Mouse (Mus musculus) heart, postnatal 0 days (tissue): ENCODE measurements at regions not wholly inside any gene's neighbourhood (a gene's known extent, or its start where the extent isn't known, plus 50 kb on each side); places are given as distances from the start of the nearest gene placed in this dataset.
A peak's percentile ranks its signal among the peaks of the same experiment; 100 is the strongest.

ENCODE experiments used
- ATAC-seq: fragments of 200-750 bp; cut with Nextera tagmentation; 2 replicates; pipeline ENCODE4 v1.8.0; 2017; ENCODE audit warnings: low read depth, moderate number of reproducible peaks, moderate library complexity; ENCODE audit not compliant: insufficient read depth
- DNase-seq: peaks from one replicate; pipeline ENCODE4 v3.0.0-alpha.2; 2016; ENCODE audit warnings: low spot score
- H3K27ac ChIP-seq: fragments of 300-500 bp; sonication (generic); 2 replicates; pipeline ENCODE4 v1.5.1; 2014; ENCODE audit warnings: low read depth, mild to moderate bottlenecking
- H3K27me3 ChIP-seq: fragments of 300-500 bp; sonication (generic); 2 replicates; pipeline ENCODE4 v1.6.1; 2014; ENCODE audit warnings: low read length, mixed read lengths; ENCODE audit not compliant: control insufficient read depth, insufficient read depth
- H3K36me3 ChIP-seq: fragments of 300-500 bp; sonication (generic); replicated peaks from 2 replicates; pipeline ENCODE4 v1.6.1; 2014; ENCODE audit warnings: low read length, mixed read lengths; ENCODE audit not compliant: control insufficient read depth, insufficient read depth
- H3K4me1 ChIP-seq: fragments of 300-500 bp; sonication (generic); 2 replicates; pipeline ENCODE4 v1.6.1; 2014; ENCODE audit warnings: antibody characterized with exemption; ENCODE audit not compliant: control insufficient read depth, insufficient read depth
- H3K4me2 ChIP-seq: fragments of 300-500 bp; sonication (generic); 2 replicates; pipeline ENCODE4 v1.6.1; 2014; ENCODE audit warnings: low read depth, mild to moderate bottlenecking, low read length, moderate library complexity
- H3K4me3 ChIP-seq: fragments of 300-500 bp; sonication (generic); 2 replicates; pipeline ENCODE4 v1.5.1; 2014; ENCODE audit warnings: low read depth, low read length
- H3K9ac ChIP-seq: fragments of 300-500 bp; sonication (generic); replicated peaks from 2 replicates; pipeline ENCODE4 v1.6.1; 2014; ENCODE audit warnings: low read depth, low read length, mixed read lengths
- H3K9me3 ChIP-seq: fragments of 300-500 bp; sonication (generic); replicated peaks from 2 replicates; pipeline ENCODE4 v1.6.1; 2016; ENCODE audit warnings: low read length; ENCODE audit not compliant: control insufficient read depth
- CTCF ChIP-seq: IDR thresholded peaks from 2 replicates; pipeline ENCODE4 v1.5.1; 2016; ENCODE audit warnings: antibody characterized with exemption, control low read depth, low read depth
- EP300 ChIP-seq: IDR thresholded peaks from 2 replicates; pipeline ENCODE4 v1.6.1; 2016; ENCODE audit warnings: antibody characterized with exemption, low read depth
- WGBS: fragments of 180-500 bp; shearing (Covaris S2); extraction: QIAGEN DNeasy Blood & Tissue Kit; methylation state at CpG from one replicate; pipeline ENCODE4 v1.1.7; 2014; 5-methylcytosine and 5-hydroxymethylcytosine counted together

DNA sequence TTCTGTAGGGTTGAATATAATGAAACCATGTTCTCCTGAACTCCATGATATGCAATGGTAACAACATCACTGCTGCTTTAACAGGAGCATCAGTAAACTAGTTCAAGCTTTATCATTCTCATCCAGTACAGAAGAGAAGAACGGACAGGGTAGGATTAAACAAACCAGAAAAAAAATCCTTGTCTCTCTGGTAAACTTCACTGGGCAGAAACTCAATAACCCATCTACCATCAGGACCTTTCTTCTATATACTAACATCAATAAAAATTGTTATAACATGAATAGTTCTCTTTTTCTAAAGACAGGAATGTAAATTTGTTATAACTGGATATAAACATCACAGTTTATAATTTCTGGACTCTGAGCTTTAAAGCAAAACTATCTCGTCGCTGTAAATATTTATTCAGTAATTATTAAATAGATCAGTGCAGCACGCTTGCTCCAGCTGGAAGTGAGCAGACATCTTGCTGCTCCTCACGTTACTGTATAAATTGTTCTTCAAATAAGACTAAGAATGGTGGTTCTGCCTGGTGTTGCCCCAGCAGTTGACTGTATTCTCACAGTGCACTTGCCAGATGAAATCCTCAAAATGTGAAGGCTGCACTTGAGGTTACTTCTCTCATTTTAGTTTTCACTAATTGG, 104.8 kb upstream of the P2ry1 start:
- Histone ChIP-seq H3K4me1 (no peaks in the 10 kb centered on the region), H3K4me2 (no peak overlapping the region), H3K27me3 (no peaks in the 10 kb centered on the region), H3K36me3 (no peaks in the 10 kb centered on the region), H3K9ac (no peak overlapping the region), H3K27ac (no peak overlapping the region), H3K9me3 (no peaks in the 10 kb centered on the region), H3K4me3 (no peak overlapping the region)
- TF ChIP-seq CTCF = no peak
- no peak for TF ChIP-seq EP300
- ATAC-seq (no peak), DNase-seq (no peak)
- 82% methylated on average over 5 of the region's 5 CpGs for WGBS

DNA sequence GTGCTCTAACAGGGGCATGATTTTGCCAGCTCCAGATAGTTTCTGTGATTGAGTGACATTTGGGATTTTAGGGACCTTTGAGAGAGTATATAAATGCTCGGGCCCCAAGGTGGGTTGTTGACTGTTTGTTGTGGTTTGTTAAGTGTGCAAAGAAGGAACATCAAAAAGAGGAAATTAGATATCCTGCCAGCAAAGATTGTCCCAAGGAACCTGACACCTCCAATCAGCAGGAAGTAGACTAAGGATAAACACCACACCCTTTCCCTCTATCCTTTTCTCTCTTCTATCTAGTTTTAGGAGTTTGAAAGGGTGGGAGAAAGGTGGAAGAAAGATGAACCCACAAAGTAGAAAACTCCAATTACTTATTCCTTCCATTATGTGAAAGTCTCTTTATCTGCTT, 103.9 kb upstream of the P2ry1 start:
- Histone ChIP-seq H3K9me3 (no peaks in the 10 kb centered on the region), H3K27me3 (no peaks in the 10 kb centered on the region), H3K36me3 (no peaks in the 10 kb centered on the region), H3K4me3 (no peak overlapping the region), H3K9ac (no peak overlapping the region), H3K4me2 (no peak overlapping the region), H3K4me1 (no peaks in the 10 kb centered on the region), H3K27ac (no peak overlapping the region)
- DNase-seq (no peak), ATAC-seq (no peak)
- TF ChIP-seq CTCF (no peak), EP300 (no peak)
- WGBS = 46% methylated on average over 1 of the region's 1 CpGs

DNA sequence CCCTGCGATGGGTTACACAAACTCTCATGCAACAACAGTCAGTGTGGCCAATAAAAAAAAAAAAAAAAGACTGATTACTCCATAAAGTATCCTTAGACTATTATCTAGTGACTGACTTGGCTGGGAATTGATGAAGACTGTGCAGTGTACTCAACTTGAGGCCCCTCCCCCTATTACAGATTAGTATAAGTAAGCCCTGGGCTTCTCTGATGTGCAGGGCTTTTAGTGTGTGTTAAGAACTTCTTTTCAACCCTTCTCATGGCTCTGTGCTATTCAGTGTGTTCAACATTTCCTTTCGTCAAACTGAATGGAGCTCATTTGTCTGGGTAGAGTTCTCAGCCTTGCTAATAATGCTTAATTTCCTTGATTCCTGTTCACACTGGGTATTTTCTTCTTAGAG, 101.0 kb upstream of the P2ry1 start:
- no peak overlapping the region for H3K27ac ChIP-seq
- no peak for DNase-seq
- H3K4me2 ChIP-seq = no peak overlapping the region
- TF ChIP-seq CTCF (no peak), EP300 (no peak)
- no peak overlapping the region for H3K9ac ChIP-seq
- no peaks in the 10 kb centered on the region for H3K36me3 ChIP-seq
- ATAC-seq = no peak
- no peaks in the 10 kb centered on the region for H3K4me1 ChIP-seq
- 84% methylated on average over 2 of the region's 2 CpGs for WGBS
- no peak overlapping the region for H3K4me3 ChIP-seq
- no peaks in the 10 kb centered on the region for H3K9me3 ChIP-seq
- no peaks in the 10 kb centered on the region for H3K27me3 ChIP-seq

DNA sequence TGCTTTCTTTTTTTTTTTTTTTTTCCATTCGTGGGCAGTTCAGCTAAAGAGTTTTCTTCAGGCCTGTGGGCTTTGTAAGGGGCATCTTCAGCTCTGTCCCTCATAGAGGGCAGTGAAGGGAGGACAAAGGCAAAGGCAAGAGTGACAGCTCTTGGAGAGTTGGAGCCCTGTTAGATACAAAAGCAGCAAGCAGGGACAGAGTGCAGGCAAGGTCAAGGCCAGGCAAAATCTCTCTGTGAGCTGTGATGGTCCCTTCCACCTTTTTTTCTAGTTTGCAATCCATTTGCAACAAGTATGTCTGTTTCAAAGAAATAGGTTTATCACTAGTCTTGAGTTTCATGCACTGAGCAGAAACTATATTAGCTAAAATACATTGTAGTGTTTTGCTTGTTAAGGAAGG, 86.2 kb upstream of the P2ry1 start:
- 30% methylated on average over 1 of the region's 1 CpGs for WGBS
- TF ChIP-seq CTCF = no peak
- no peak for TF ChIP-seq EP300
- Histone ChIP-seq H3K4me1 (no peaks in the 10 kb centered on the region), H3K4me3 (no peak overlapping the region), H3K27ac (no peak overlapping the region), H3K9me3 (no peaks in the 10 kb centered on the region), H3K36me3 (no peaks in the 10 kb centered on the region), H3K4me2 (no peak overlapping the region), H3K27me3 (no peaks in the 10 kb centered on the region), H3K9ac (no peak overlapping the region)
- no peak for DNase-seq
- ATAC-seq = no peak

DNA sequence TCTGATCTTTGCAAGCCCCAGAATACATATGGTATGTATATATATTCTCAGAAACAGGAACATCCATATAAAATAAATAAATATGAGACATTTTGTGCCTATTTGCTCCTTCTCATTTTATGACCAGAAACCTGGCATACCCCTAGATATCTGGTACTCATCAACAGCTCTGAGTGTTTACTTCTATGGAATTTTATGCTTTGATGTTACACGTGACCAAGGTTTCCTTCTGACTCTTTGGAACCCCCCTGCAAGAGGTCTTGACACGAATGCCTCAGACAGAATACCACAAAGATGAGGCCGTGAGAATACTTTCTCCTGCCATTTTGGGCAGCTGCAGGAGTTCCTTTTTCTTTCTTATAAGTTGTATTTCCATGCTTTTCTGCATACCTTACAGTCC, 85.3 kb upstream of the P2ry1 start:
- no peaks in the 10 kb centered on the region for H3K4me1 ChIP-seq
- TF ChIP-seq CTCF (no peak), EP300 (no peak)
- H3K27ac ChIP-seq = no peak overlapping the region
- H3K27me3 ChIP-seq = no peaks in the 10 kb centered on the region
- no peaks in the 10 kb centered on the region for H3K36me3 ChIP-seq
- no peak overlapping the region for H3K4me3 ChIP-seq
- H3K9me3 ChIP-seq = no peaks in the 10 kb centered on the region
- WGBS = 69% methylated on average over 3 of the region's 3 CpGs
- DNase-seq = no peak
- no peak overlapping the region for H3K9ac ChIP-seq
- no peak overlapping the region for H3K4me2 ChIP-seq
- no peak for ATAC-seq

DNA sequence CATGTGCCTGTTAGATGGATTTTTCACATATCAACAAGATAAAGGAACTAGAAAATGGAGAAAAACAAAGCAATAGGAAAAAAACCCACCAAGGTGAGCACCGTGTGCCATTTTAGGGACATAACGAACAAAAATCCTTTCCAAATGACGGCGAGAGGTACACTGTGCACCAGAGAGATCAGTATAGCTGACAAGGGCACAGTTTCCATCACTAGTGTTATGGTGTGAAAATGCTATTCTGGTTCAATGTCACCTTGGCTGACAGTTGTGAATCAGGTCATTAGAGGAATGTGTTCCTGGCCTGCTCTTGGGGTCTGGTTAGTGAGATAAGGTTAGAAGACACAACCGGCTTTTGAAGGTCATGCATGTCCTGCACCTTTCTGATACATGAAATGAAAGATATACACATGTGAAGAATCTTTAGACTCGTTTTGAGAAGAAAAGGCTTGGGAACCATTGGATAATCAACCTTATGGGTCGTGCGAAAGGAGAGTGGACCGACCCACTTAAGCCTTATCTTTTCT, 76.5 kb upstream of the P2ry1 start:
- WGBS = 43% methylated on average over 9 of the region's 9 CpGs
- Histone ChIP-seq H3K9me3 (no peaks in the 10 kb centered on the region), H3K4me1 (peaks cover 7% of the 10 kb centered on the region), H3K4me3 (no peak overlapping the region), H3K9ac (no peak overlapping the region), H3K27ac (no peak overlapping the region), H3K36me3 (no peaks in the 10 kb centered on the region), H3K4me2 (no peak overlapping the region), H3K27me3 (no peaks in the 10 kb centered on the region)
- peak; percentile 36 for DNase-seq
- TF ChIP-seq CTCF (no peak), EP300 (no peak)
- ATAC-seq = peak; percentile 51; the same call in 1 of the 2 replicates
